Mouse (Mus musculus): ENCODE results near the gene Rnf182. TPM values are rescaled to one million over a fixed set of nuclear protein-coding genes. Genes with fewer than 3 reads are reported as not detected.

Gene Rnf182
- polyA plus RNA-seq, 1 experiment from 2014 or later, result 35.0 TPM

- DNase-seq (ENCODE audit: low spot score), result no peak
- H3K27me3 ChIP-seq (replicated peaks; ENCODE audit: control insufficient read depth, insufficient read depth, low read length), result no peaks in the 10 kb centered on the region
Measured at GRCm38 (mm10) chr13:43663225-43663624, 47.7 kb downstream of the Rnf182 start.

GRCm38 (mm10) chr13:43666130-43666529, 50.6 kb downstream of the Rnf182 start:
- H3K9me3 ChIP-seq (replicated peaks; ENCODE audit: control insufficient read depth, low read length), result no peaks in the 10 kb centered on the region
- H3K27me3 ChIP-seq (replicated peaks; ENCODE audit: control insufficient read depth, insufficient read depth, low read length), result no peaks in the 10 kb centered on the region
- H3K4me1 ChIP-seq (ENCODE audit: control insufficient read depth, insufficient read depth, low read length), result no peaks in the 10 kb centered on the region
- no peak overlapping the region for H3K4me3 ChIP-seq (ENCODE audit: low read depth, low read length)
- H3K9ac ChIP-seq (ENCODE audit: low read length), result no peak overlapping the region
- ATAC-seq, result peak; percentile 42; the same call in 1 of the 2 replicates
- 0 out of 2 replicates have a peak, but pooled peaks cover 4% of the 10 kb centered on the region for H3K36me3 ChIP-seq (ENCODE audit: control insufficient read depth, insufficient read depth, low read length)
- no peak overlapping the region for H3K27ac ChIP-seq (ENCODE audit: low read depth, low read length)
- peak; percentile 53 for DNase-seq (ENCODE audit: low spot score)
- 79% methylated on average over 12 of the region's 12 CpGs for WGBS
- H3K4me2 ChIP-seq (ENCODE audit: low read length), result no peak overlapping the region

More at GRCm38 (mm10) chr13:43663225-43663624, 47.7 kb downstream of the Rnf182 start:
- Histone ChIP-seq H3K9me3 (replicated peaks; ENCODE audit: control insufficient read depth, low read length) (no peaks in the 10 kb centered on the region), H3K4me2 (ENCODE audit: low read length) (no peak overlapping the region), H3K4me1 (ENCODE audit: control insufficient read depth, insufficient read depth, low read length) (no peaks in the 10 kb centered on the region), H3K36me3 (ENCODE audit: control insufficient read depth, insufficient read depth, low read length) (0 out of 2 replicates have a peak, but pooled peaks cover 1% of the 10 kb centered on the region), H3K4me3 (ENCODE audit: low read depth, low read length) (no peak overlapping the region), H3K9ac (ENCODE audit: low read length) (no peak overlapping the region), H3K27ac (ENCODE audit: low read depth, low read length) (no peak overlapping the region)
- no peak for ATAC-seq
- 97% methylated on average over 4 of the region's 4 CpGs for WGBS

- H3K9ac ChIP-seq (ENCODE audit: low read length), result no peak overlapping the region
- no peak overlapping the region for H3K4me3 ChIP-seq (ENCODE audit: low read depth, low read length)
- H3K9me3 ChIP-seq (replicated peaks; ENCODE audit: control insufficient read depth, low read length), result no peaks in the 10 kb centered on the region
- no peak for DNase-seq (ENCODE audit: low spot score)
- H3K27me3 ChIP-seq (replicated peaks; ENCODE audit: control insufficient read depth, insufficient read depth, low read length), result no peaks in the 10 kb centered on the region
- no peak overlapping the region for H3K27ac ChIP-seq (ENCODE audit: low read depth, low read length)
- no peak for ATAC-seq
- no peaks in the 10 kb centered on the region for H3K4me1 ChIP-seq (ENCODE audit: control insufficient read depth, insufficient read depth, low read length)
- no peak overlapping the region for H3K4me2 ChIP-seq (ENCODE audit: low read length)
- 79% methylated on average over 6 of the region's 6 CpGs for WGBS
- 0 out of 2 replicates have a peak, but pooled peaks cover 4% of the 10 kb centered on the region for H3K36me3 ChIP-seq (ENCODE audit: control insufficient read depth, insufficient read depth, low read length)
Measured at GRCm38 (mm10) chr13:43666920-43667319, 51.4 kb downstream of the Rnf182 start.

- H3K4me3 ChIP-seq (ENCODE audit: low read depth, low read length), result no peak overlapping the region
- H3K27ac ChIP-seq (ENCODE audit: low read depth, low read length), result no peak overlapping the region
- H3K9me3 ChIP-seq (replicated peaks; ENCODE audit: control insufficient read depth, low read length), result no peaks in the 10 kb centered on the region
- H3K4me1 ChIP-seq (ENCODE audit: control insufficient read depth, insufficient read depth, low read length), result no peaks in the 10 kb centered on the region
- no peak overlapping the region for H3K9ac ChIP-seq (ENCODE audit: low read length)
- H3K27me3 ChIP-seq (replicated peaks; ENCODE audit: control insufficient read depth, insufficient read depth, low read length), result no peaks in the 10 kb centered on the region
- H3K36me3 ChIP-seq (ENCODE audit: control insufficient read depth, insufficient read depth, low read length), result no peaks in the 10 kb centered on the region
- WGBS, result 72% methylated on average over 8 of the region's 8 CpGs
- H3K4me2 ChIP-seq (ENCODE audit: low read length), result no peak overlapping the region
- DNase-seq (ENCODE audit: low spot score) (peak; percentile 48), ATAC-seq (no peak)
Measured at GRCm38 (mm10) chr13:43677159-43677882, 61.8 kb downstream of the Rnf182 start.

GRCm38 (mm10) chr13:43677883-43678244, 62.4 kb downstream of the Rnf182 start:
- H3K9ac ChIP-seq (ENCODE audit: low read length), result no peak overlapping the region
- no peaks in the 10 kb centered on the region for H3K4me1 ChIP-seq (ENCODE audit: control insufficient read depth, insufficient read depth, low read length)
- WGBS, result 90% methylated on average over 5 of the region's 5 CpGs
- H3K4me3 ChIP-seq (ENCODE audit: low read depth, low read length), result no peak overlapping the region
- H3K27me3 ChIP-seq (replicated peaks; ENCODE audit: control insufficient read depth, insufficient read depth, low read length), result no peaks in the 10 kb centered on the region
- no peak overlapping the region for H3K27ac ChIP-seq (ENCODE audit: low read depth, low read length)
- H3K36me3 ChIP-seq (ENCODE audit: control insufficient read depth, insufficient read depth, low read length), result no peaks in the 10 kb centered on the region
- ATAC-seq (no peak), DNase-seq (ENCODE audit: low spot score) (no peak)
- no peaks in the 10 kb centered on the region for H3K9me3 ChIP-seq (replicated peaks; ENCODE audit: control insufficient read depth, low read length)
- H3K4me2 ChIP-seq (ENCODE audit: low read length), result no peak overlapping the region

GRCm38 (mm10) chr13:43684499-43684994, 69.0 kb downstream of the Rnf182 start:
- no peak overlapping the region for H3K4me3 ChIP-seq (ENCODE audit: low read depth, low read length)
- H3K36me3 ChIP-seq (ENCODE audit: control insufficient read depth, insufficient read depth, low read length), result no peaks in the 10 kb centered on the region
- 55% methylated on average over 8 of the region's 8 CpGs for WGBS
- DNase-seq (ENCODE audit: low spot score), result peak; percentile 51
- H3K4me2 ChIP-seq (ENCODE audit: low read length), result no peak overlapping the region
- no peak overlapping the region for H3K27ac ChIP-seq (ENCODE audit: low read depth, low read length)
- H3K27me3 ChIP-seq (replicated peaks; ENCODE audit: control insufficient read depth, insufficient read depth, low read length), result no peaks in the 10 kb centered on the region
- H3K4me1 ChIP-seq (ENCODE audit: control insufficient read depth, insufficient read depth, low read length), result no peaks in the 10 kb centered on the region
- H3K9ac ChIP-seq (ENCODE audit: low read length), result no peak overlapping the region
- ATAC-seq, result peak; percentile 26; the same call in 1 of the 2 replicates
- no peaks in the 10 kb centered on the region for H3K9me3 ChIP-seq (replicated peaks; ENCODE audit: control insufficient read depth, low read length)

GRCm38 (mm10) chr13:43688065-43688464, 72.6 kb downstream of the Rnf182 start:
- Histone ChIP-seq H3K4me3 (ENCODE audit: low read depth, low read length) (no peak overlapping the region), H3K36me3 (ENCODE audit: control insufficient read depth, insufficient read depth, low read length) (no peaks in the 10 kb centered on the region), H3K9ac (ENCODE audit: low read length) (no peak overlapping the region), H3K4me1 (ENCODE audit: control insufficient read depth, insufficient read depth, low read length) (no peaks in the 10 kb centered on the region), H3K4me2 (ENCODE audit: low read length) (no peak overlapping the region), H3K27ac (ENCODE audit: low read depth, low read length) (no peak overlapping the region), H3K9me3 (replicated peaks; ENCODE audit: control insufficient read depth, low read length) (no peaks in the 10 kb centered on the region), H3K27me3 (replicated peaks; ENCODE audit: control insufficient read depth, insufficient read depth, low read length) (no peaks in the 10 kb centered on the region)
- no peak for DNase-seq (ENCODE audit: low spot score)
- 92% methylated on average over 10 of the region's 10 CpGs for WGBS
- ATAC-seq, result no peak

GRCm38 (mm10) chr13:43691755-43692154, 76.2 kb downstream of the Rnf182 start:
- H3K9ac ChIP-seq (ENCODE audit: low read length), result no peak overlapping the region
- H3K4me3 ChIP-seq (ENCODE audit: low read depth, low read length), result no peak overlapping the region
- no peaks in the 10 kb centered on the region for H3K9me3 ChIP-seq (replicated peaks; ENCODE audit: control insufficient read depth, low read length)
- 65% methylated on average over 3 of the region's 3 CpGs for WGBS
- H3K4me2 ChIP-seq (ENCODE audit: low read length), result no peak overlapping the region
- DNase-seq (ENCODE audit: low spot score), result no peak
- no peaks in the 10 kb centered on the region for H3K4me1 ChIP-seq (ENCODE audit: control insufficient read depth, insufficient read depth, low read length)
- no peak for ATAC-seq
- H3K27me3 ChIP-seq (replicated peaks; ENCODE audit: control insufficient read depth, insufficient read depth, low read length), result no peaks in the 10 kb centered on the region
- no peak overlapping the region for H3K27ac ChIP-seq (ENCODE audit: low read depth, low read length)
- no peaks in the 10 kb centered on the region for H3K36me3 ChIP-seq (ENCODE audit: control insufficient read depth, insufficient read depth, low read length)

GRCm38 (mm10) chr13:43695521-43695920, 80.0 kb downstream of the Rnf182 start:
- no peak for DNase-seq (ENCODE audit: low spot score)
- no peaks in the 10 kb centered on the region for H3K36me3 ChIP-seq (ENCODE audit: control insufficient read depth, insufficient read depth, low read length)
- H3K4me3 ChIP-seq (ENCODE audit: low read depth, low read length), result no peak overlapping the region
- H3K4me1 ChIP-seq (ENCODE audit: control insufficient read depth, insufficient read depth, low read length), result no peaks in the 10 kb centered on the region
- H3K4me2 ChIP-seq (ENCODE audit: low read length), result no peak overlapping the region
- H3K9me3 ChIP-seq (replicated peaks; ENCODE audit: control insufficient read depth, low read length), result no peaks in the 10 kb centered on the region
- H3K27me3 ChIP-seq (replicated peaks; ENCODE audit: control insufficient read depth, insufficient read depth, low read length), result no peaks in the 10 kb centered on the region
- H3K9ac ChIP-seq (ENCODE audit: low read length), result no peak overlapping the region
- ATAC-seq, result no peak
- no peak overlapping the region for H3K27ac ChIP-seq (ENCODE audit: low read depth, low read length)
